Mouse (Mus musculus) ZHBTc4 (cell line): ENCODE results near the gene Gm5767.
A peak's percentile ranks its signal among the peaks of the same experiment; 100 is the strongest.

ENCODE experiments used
- DNase-seq: peaks from one replicate; pipeline ENCODE4 v3.0.0-alpha.2; 2011; ENCODE audit warnings: low read depth, low spot score

The Gm5767 gene

DNA sequence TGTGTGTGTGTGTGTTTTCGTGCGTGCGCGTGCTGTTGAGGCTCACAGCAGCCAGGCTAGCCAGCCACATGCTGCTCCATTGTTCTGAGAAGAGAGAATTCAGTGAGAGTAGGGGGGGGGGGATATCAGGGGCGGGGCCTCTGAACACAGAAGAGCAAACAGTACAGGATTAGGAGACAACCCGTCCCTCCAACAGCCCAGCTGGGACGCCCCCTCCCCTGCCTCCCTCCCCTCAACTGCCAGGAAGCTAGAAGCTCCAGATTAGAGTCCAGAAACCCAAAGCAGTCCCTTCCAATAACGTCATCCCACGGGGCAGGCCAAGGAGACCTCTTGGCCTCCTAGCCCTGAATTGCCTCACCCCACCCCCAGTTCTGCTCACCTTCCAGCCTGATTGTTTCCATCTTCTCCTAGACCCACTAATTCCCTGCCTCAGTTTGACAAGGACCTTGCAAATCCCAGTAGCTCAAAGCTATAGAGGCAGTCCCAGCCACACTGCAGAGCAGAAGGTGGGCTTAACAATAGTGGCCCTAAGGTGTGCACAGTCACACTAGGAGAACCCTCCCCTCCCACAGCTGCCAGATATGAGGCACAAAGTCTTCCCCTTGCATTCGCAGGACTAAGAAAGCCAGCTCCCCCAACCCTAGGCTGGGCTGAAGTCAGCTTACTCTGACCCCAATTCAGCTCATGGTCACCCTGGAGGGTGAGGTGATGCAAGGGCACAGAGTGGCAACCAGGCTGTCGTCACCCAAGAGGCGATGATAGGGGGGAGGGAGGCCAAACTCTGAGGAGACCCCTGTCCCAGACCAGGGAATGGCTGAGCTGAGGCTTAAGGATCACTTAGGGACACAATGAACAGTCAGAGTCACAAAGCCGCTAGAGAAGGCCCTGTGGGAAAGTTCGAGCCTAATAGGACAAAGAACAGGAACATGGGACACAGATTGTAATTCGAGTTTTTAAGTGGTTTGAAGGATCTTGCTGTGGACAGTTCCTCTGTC is 10.2 kb upstream of the Gm5767 start:
- peak; percentile 54 for DNase-seq

DNA sequence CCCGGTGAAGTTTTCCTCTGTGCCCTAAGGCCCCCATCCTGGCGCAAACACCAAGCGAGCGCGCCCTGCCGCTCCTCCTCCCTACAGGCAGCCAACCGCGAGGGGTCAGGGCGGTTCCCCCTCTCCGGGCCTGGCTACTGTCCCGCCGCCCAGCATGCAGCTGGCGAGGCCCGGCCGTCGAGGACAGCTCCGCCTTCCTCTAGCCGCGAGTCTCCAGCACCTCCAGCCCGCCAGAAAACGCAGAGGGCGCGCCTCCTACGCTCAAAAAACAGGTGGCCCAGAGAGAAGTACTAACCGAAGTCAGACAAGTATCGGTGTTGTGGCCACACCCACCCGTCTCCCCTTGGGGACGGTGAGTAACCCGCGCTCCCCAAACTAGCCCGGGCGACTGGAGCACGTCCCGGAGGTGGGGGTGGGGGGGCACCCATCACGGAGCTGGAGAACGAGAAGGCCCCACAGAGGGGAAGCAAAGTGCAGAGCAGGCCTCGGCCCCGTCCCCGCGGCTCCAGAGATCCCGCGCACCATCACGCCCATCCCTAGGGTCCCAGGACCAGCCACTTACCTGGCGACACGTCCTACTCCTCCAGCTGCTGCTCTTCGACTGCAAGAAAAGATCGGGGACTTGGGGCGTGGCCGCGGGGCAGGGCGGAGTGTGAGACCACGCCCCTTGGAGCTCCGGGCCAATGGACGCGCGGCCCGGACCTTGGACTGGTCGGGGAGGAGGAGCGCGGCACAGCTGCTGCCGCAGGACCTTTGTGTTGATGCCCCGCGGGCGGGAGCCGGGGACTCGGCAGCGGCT is 8.8 kb upstream of the Gm5767 start, which contains the start of gene Carhsp1:
Carhsp1 (minus strand) TSS at position 605 of the 799 bp plus-strand sequence.
- peak; percentile 99 for DNase-seq

GRCm38 (mm10) chr16:8672350-8672687 is 8.3 kb upstream of the Gm5767 start:
- DNase-seq = no peak

DNA sequence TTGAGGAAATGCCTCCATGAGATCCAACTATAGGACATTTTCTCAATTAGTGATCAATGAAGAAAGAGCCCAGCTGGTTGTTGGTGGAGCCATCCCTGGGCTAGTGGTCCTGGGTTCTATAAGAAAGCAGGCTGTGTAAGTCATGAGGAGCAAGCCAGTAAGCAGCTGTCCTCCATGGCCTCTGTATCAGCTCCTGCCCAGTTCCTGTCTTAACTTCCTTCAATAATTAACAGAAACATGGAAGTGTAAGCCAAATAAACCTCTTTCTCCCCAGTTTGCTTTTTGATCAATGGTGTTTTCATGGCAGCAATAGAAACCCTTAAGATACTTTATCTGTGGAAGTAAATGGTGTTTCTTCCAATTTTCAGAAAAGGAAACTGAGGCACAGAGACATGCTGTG is 7.8 kb upstream of the Gm5767 start:
- DNase-seq = no peak

- DNase-seq = no peak
Measured at GRCm38 (mm10) chr16:8673343-8673742, 7.2 kb upstream of the Gm5767 start.

- peak; percentile 85 for DNase-seq
Measured at GRCm38 (mm10) chr16:8674165-8674564, 6.4 kb upstream of the Gm5767 start.

DNA sequence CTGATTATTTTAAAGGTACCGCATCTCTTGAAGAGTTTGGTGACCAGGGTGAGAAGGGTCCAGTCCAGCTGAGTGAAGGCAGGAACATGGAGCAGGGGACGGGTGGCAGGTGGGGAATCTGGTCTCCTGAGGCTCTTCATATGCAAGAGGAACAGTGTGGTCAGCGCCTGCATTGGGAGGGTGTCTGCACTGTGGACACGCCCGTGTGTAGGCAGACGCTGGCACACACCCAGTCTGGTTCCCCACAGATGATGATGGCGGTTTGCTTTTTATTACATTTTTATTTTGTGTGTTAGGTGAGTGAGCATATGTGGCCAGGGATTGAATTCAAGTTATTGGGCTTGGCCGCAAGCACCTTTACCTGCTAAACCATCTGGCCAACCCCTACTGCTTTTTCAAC is 5.0 kb upstream of the Gm5767 start:
- DNase-seq = no peak

DNA sequence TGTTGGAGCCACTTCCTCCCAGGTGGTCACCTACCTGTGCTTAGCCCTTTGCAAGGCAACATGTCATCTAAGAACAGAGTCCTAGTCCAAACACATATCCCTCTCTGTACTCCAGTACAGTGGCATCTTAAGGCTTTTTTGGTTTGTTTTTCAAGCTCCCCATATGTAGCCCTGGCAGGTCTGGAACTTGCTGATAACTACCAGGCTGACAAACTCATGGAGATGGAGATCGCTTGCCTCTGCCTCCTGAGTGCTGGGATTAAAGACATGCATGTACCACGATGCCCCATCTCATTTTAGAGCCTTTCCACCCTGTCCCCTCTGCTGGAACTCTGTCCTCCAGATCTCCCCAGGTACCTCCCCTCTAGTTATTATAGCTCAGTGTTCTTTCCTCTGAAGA is 4.3 kb upstream of the Gm5767 start:
- DNase-seq = no peak

GRCm38 (mm10) chr16:8676800-8677199 is 3.8 kb upstream of the Gm5767 start:
- DNase-seq = peak; percentile 69

GRCm38 (mm10) chr16:8678035-8678434 is 2.5 kb upstream of the Gm5767 start:
- DNase-seq = no peak

- DNase-seq = no peak
Measured at GRCm38 (mm10) chr16:8678676-8679075, 1.9 kb upstream of the Gm5767 start.

- DNase-seq = no peak
Measured at GRCm38 (mm10) chr16:8679780-8680179, 790 bp upstream of the Gm5767 start.

DNA sequence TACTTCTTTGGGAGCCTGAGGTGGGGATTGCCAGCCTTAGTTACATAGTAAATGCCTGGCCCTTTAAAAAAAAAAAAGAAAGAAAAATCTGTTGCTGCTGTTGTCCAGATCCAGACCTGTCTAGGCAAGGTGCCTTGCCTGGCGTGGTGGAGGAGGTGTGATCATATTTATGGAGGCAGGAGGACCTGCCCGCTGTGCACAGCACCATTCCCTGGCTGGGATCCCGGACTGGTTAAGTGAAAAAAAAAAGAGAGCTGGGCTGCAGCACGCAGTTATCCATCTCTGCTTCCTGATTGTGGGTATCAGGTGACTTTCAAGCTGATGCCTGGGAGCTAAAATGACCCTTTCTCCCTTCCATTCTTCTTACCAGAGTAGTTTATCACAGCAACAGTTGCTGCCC is 4.5 kb downstream of the Gm5767 start:
- DNase-seq = no peak

DNA sequence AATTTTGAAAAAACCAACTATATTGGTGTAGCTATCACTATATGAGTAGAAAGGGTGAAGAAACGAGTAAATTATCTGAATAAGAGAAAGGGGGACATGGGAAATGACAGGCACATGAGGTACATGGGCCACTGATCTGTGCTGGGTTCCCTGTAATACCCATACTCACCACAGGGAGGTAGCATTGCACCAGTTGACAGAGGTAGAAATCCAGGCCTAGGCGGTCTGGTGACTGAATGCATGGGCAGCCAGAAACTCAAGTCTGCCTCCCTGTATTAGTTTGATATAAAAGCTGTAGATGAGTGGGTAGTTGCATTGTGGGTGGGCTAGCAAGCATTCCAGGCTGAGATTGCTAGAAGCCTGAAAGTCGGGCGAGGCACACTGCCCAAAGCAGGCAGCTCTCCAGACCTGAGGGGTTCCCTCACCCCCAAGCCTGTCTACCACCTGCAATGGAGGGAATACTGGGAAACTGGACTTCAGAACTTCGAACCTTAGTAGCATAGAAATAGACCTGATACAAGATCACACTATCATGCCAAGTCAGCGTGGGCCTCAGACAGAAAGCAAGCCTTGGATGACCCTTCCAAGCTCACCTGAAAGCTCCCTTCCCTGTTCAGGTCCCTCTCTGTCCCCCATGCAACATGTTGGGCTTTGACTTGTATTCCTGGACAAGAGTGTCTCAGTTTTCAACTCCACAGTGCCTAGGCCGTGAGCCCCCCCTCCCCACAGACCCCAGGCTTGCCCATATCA is 5.7 kb downstream of the Gm5767 start:
- peak; percentile 86 for DNase-seq

- DNase-seq = no peak
Measured at GRCm38 (mm10) chr16:8686871-8687535, 6.4 kb downstream of the Gm5767 start.

- no peak for DNase-seq
Measured at GRCm38 (mm10) chr16:8687559-8688112, 7.1 kb downstream of the Gm5767 start.

GRCm38 (mm10) chr16:8689979-8690656 is 9.5 kb downstream of the Gm5767 start:
- no peak for DNase-seq

GRCm38 (mm10) chr16:8691206-8691605 is 10.6 kb downstream of the Gm5767 start:
- DNase-seq = no peak

GRCm38 (mm10) chr16:8699556-8699955 is 19.0 kb downstream of the Gm5767 start:
- no peak for DNase-seq

- no peak for DNase-seq
Measured at GRCm38 (mm10) chr16:8700586-8700985, 20.0 kb downstream of the Gm5767 start.
